Mouse (Mus musculus) cerebellum, adult 2 months (tissue): Measurements from ENCODE around the gene Isoc2b. TPM values are rescaled to one million over a fixed set of nuclear protein-coding genes. Genes with fewer than 3 reads are reported as not detected.

Experiments used
- DNase-seq, 2 experiments: peaks; one replicate each; pipeline ENCODE4 v3.0.0; 2021
- H3K27ac ChIP-seq: fragments of 200-500 bp; 2 replicates; pipeline ENCODE4 v1.5.1; 2012; ENCODE audit warnings: low read length, control low read depth, inconsistent platforms; ENCODE audit not compliant: insufficient read depth
- H3K27me3 ChIP-seq: fragments of 200-500 bp; 2 replicates; pipeline ENCODE4 v1.6.1; 2012; ENCODE audit warnings: inconsistent platforms, mild to moderate bottlenecking, low read length, moderate library complexity; ENCODE audit not compliant: control insufficient read depth, insufficient read depth
- H3K4me1 ChIP-seq: fragments of 200-500 bp; 2 replicates; pipeline ENCODE4 v1.6.1; 2011; ENCODE audit warnings: low read length; ENCODE audit not compliant: control insufficient read depth, insufficient read depth
- H3K4me3 ChIP-seq: fragments of 200-500 bp; replicated peaks from 2 replicates; pipeline ENCODE3; 2011; ENCODE audit warnings: mild to moderate bottlenecking, low read depth, low read length, control low read depth; ENCODE audit not compliant: insufficient read depth
- CTCF ChIP-seq: fragments of 200-500 bp; IDR thresholded peaks from 2 replicates; pipeline ENCODE4 v1.5.1; 2011; ENCODE audit warnings: low read depth, mild to moderate bottlenecking, control low read depth, low read length, moderate library complexity, borderline replicate concordance; ENCODE audit not compliant: insufficient read depth
- POLR2A ChIP-seq: fragments of 200-500 bp; IDR thresholded peaks from 2 replicates; pipeline ENCODE4 v1.6.1; 2011; ENCODE audit warnings: low read length, control low read depth, borderline replicate concordance; ENCODE audit not compliant: insufficient read depth
- WGBS: fragments of 180-500 bp; shearing (Covaris S2); methylation state at CpG from one replicate; pipeline ENCODE4 v1.1.7; 2018; 5-methylcytosine and 5-hydroxymethylcytosine counted together
- polyA plus RNA-seq: library from polyadenylated mRNA; depleted of rRNA; stranded (reverse); fragments of >200 nt; gene quantifications from 2 replicates; pipeline ENCODE4 v1.2.3, GENCODE M21; 2012; rRNA removed

Isoc2b gene
- 11.1 and 13.6 TPM in 2 replicates for polyA plus RNA-seq

DNA sequence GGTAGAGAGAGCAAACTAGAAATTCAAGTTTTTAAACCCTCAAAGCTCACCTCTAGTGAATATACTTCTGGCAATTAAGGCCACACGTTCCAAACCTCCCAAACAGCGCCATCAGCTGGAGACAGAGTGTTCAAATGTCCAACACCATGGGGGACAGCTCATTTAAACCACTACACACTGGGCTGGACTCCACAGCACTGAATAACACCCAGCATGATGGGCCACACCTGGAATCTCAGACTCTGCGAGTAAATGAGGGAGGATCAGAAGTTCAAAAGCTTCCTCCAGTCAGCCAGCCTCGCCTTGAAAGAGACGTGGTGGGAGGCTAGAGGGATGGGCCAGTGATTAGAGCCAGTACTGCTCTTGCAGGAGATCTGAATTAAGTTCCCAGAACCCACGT, at the start of gene Isoc2b:
Gene Isoc2b (minus strand): TSS at position 126 of the 400 bp plus-strand sequence.
- Histone ChIP-seq H3K4me3 (no peak within 1 kb of the TSS), H3K27ac (no peak within 1 kb of the TSS), H3K4me1 (no peaks in the 10 kb centered on the region), H3K27me3 (no peaks in the 10 kb centered on the region)
- 55% methylated on average over 6 of the region's 6 CpGs for WGBS
- no peak for TF ChIP-seq POLR2A
- TF ChIP-seq CTCF, result no peak
- no peak for DNase-seq

DNA sequence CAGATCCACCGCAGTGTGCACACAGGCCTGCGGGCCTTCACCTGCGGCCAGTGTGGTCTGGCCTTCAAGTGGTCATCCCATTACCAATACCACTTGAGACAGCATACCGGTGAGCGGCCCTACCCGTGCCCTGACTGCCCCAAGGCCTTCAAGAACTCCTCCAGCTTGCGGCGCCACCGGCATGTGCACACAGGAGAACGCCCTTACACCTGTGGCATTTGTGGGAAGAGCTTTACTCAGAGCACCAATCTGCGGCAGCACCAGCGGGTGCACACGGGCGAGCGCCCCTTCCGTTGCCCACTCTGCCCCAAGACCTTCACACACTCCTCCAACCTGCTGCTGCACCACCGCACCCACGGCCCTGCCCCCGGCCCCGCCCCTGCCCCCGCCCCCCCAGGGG, 49.0 kb upstream of the Isoc2b start:
- H3K27me3 ChIP-seq, result no peaks in the 10 kb centered on the region
- DNase-seq, result no peak
- no peak overlapping the region for H3K4me3 ChIP-seq
- H3K27ac ChIP-seq, result no peak overlapping the region
- 88% methylated on average over 20 of the region's 21 CpGs for WGBS
- H3K4me1 ChIP-seq, result peaks cover 7% of the 10 kb centered on the region
- no peak for TF ChIP-seq POLR2A

DNA sequence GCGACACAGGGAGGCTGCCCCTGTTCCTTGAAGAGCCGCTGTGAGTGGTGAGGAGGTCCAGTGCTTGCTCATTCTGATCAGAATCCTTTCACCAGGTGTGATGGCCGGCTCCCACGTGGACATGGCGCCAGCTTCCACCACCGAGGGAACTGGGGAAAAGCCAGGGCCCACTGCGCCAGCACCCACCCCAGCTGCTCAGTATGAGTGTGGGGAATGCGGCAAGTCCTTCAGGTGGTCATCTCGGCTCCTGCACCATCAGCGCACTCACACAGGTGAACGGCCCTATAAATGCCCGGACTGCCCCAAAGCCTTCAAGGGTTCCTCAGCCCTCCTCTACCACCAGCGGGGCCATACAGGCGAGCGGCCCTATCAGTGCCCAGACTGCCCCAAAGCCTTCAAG, 48.6 kb upstream of the Isoc2b start:
- TF ChIP-seq CTCF, result no peak
- no peak for TF ChIP-seq POLR2A
- no peak overlapping the region for H3K4me3 ChIP-seq
- H3K4me1 ChIP-seq, result peaks cover 7% of the 10 kb centered on the region

DNA sequence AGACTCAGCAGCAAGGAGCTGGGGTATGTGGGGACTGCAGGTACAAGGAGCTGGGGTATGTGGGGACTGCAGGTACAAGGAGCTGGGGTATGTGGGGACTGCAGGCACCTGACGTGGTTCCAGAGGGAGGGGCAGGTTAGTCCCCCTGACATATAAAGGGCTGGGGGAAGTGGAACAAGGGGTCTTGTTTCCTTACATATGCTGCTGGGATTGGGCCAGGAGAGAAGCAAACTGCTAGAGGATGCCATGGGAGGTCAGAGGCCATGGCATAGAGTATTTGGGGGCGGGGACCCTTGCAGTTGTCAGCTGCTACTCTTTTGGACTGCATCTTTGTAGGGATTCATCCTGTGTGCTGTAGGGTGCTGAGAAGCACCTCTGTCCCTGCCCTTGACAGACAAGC, 47.4 kb upstream of the Isoc2b start:
- H3K4me1 ChIP-seq, result peaks cover 7% of the 10 kb centered on the region
- H3K4me3 ChIP-seq, result no peak overlapping the region
- 79% methylated on average over 2 of the region's 2 CpGs for WGBS
- no peaks in the 10 kb centered on the region for H3K27me3 ChIP-seq
- no peak overlapping the region for H3K27ac ChIP-seq
- DNase-seq, result no peak
- no peak for TF ChIP-seq CTCF
- no peak for TF ChIP-seq POLR2A

More for the DNA sequence above, 48.6 kb upstream of the Isoc2b start:
- no peak for DNase-seq
- 86% methylated on average over 15 of the region's 15 CpGs for WGBS
- H3K27ac ChIP-seq, result no peak overlapping the region
- H3K27me3 ChIP-seq, result no peaks in the 10 kb centered on the region

DNA sequence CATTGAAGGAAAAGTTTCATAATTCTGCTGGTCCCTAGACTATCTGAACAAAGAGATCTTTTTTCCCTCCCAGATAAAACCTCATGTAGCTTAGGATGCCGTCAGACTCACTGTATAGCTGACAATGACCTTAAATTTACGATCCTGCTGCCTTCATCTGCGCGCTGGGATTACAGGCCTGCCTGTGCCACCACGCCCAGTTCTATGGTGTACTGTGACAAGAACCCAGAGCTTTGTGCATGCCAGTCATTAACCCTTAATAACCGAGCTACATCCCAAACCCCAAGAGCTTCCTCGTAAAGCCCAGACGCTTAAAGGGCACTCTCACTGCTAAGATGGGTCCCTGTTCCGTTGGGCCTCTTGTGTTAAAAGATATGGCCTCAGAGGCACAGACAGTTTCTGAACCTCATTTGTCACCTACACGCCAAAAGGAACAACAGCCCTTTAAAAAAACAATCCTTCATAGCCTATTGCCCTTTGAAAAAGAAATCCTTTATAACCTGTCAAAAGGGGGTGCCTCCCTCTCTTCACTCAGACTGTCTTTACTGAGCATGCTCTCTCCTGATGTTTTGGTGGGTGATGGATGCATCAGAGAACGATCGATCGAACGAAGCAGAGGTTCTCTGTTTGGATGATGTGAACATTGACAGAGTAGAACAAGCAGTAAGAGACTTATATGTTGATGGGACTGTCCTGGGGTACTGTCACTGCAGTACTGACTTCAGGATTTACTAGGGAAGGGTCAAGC, 45.8 kb upstream of the Isoc2b start:
- no peak for TF ChIP-seq POLR2A
- TF ChIP-seq CTCF, result no peak
- H3K4me1 ChIP-seq, result peaks cover 7% of the 10 kb centered on the region
- no peaks in the 10 kb centered on the region for H3K27me3 ChIP-seq
- WGBS, result 12% methylated on average over 14 of the region's 14 CpGs
- H3K4me3 ChIP-seq, result peak overlapping the region; percentile 97
- DNase-seq, result peak; percentile 65 to 69
- H3K27ac ChIP-seq, result peak overlapping the region; percentile 31

DNA sequence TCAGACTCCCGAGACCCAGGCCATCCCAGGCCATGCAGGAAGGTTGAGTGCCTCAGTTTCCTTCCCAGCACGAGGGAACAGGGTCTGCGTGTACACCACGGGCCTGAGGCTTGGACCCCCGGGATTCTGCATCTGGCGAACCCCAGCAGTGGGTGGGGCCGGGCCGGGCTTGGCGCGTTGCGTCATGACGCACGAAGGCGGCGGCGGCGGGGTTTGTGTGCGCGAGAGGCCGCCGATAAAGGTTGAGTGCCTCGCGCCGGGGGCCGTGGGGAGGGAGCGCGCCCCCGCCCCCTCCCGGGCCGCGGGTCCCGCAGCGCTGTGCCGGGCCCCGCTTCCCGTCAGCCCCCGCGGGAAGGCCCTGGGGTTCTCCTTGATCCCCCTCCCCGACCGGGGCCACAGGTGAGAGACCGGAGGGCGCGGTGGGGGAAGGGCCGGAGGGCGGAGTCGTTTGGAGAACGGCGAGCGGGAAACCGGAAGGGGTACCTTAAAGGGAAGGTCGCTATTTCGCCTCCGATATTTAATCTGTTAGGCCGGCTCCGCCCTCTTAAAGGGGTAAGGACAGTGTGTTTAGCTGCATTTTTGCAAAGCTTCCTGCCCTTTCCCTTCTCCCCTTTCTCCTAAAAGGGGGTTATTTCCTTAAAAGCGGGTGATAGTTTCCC, 45.1 kb upstream of the Isoc2b start, which contains the start of gene Zfp628:
Gene Zfp628 (plus strand): TSS at position 211 of the 659 bp plus-strand sequence.
- 0% methylated on average over 48 of the region's 56 CpGs for WGBS
- Histone ChIP-seq H3K4me3 (peak within 1 kb of the TSS; percentile 97), H3K4me1 (peaks cover 7% of the 10 kb centered on the region), H3K27ac (peak within 1 kb of the TSS; percentile 85), H3K27me3 (no peaks in the 10 kb centered on the region)
- TF ChIP-seq CTCF (no peak), POLR2A (peak; percentile 94)
- peak; percentile 94 to 97 for DNase-seq

DNA sequence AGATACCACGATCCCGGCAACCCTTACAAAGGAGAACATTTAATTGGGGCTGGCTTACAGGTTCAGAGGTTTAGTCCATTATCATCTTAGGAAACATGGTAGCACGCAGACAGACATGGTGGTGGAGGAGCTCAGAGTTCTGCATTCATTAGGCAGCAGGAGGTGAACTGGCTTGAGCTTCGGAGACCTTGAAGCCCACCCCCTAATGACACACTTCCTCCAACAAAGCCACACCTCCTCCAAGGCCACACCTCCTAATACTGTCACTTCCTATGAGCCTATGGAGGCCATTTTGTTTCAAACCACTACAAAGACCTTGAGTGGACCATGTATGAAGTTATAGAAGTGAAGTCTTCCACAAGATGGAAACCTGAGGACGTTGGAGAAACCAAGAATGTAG, 42.2 kb upstream of the Isoc2b start:
- Histone ChIP-seq H3K4me3 (no peak overlapping the region), H3K27me3 (no peaks in the 10 kb centered on the region), H3K27ac (no peak overlapping the region), H3K4me1 (peaks cover 4% of the 10 kb centered on the region; the same call in 1 of the 2 replicates)
- WGBS, result 60% methylated on average over 5 of the region's 5 CpGs
- no peak for DNase-seq
- no peak for TF ChIP-seq CTCF
- no peak for TF ChIP-seq POLR2A

DNA sequence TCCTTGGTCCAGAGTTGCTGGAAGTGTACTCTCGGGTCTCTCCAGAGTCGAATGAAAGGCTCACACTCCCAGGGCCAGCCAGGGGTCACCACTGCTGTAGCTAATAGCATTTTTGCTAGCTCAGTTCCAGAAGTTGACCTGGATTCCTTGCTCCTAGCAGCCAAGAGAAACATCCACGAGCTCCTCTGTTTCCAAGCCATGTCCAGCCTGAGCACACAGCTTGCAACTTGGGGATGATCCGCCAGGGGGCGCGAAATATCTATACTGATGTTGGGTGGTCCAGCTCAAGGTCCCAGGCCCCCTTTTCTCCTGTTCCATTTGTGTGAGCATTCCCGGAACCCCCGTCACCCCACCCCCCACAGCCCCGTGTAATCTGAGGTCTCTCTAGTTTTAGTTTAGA, 41.5 kb upstream of the Isoc2b start:
- 21% methylated on average over 9 of the region's 9 CpGs for WGBS
- TF ChIP-seq CTCF, result peak; percentile 56; the same call in 1 of the 2 replicates
- TF ChIP-seq POLR2A, result no peak
- Histone ChIP-seq H3K27me3 (no peaks in the 10 kb centered on the region), H3K27ac (no peak overlapping the region), H3K4me3 (no peak overlapping the region), H3K4me1 (peaks cover under 1% of the 10 kb centered on the region; the same call in 1 of the 2 replicates)
- peak; percentile 29 to 59 for DNase-seq
